Mouse (Mus musculus) T-helper 17 cell (primary cell): ENCODE data around the gene Coq7.

Experiments
- in situ Hi-C, 2 experiments: fragments of 300-600 bp; cut with MboI, MseI; formaldehyde crosslinking; loops; 1 replicate in 1 of 2; 2 replicates in 1 of 2; pipeline ENCODE4 v1.15.1; 2025; ENCODE audit warnings: high pct_unique_total_duplicates in 2 of 2

Coq7 gene

DNA sequence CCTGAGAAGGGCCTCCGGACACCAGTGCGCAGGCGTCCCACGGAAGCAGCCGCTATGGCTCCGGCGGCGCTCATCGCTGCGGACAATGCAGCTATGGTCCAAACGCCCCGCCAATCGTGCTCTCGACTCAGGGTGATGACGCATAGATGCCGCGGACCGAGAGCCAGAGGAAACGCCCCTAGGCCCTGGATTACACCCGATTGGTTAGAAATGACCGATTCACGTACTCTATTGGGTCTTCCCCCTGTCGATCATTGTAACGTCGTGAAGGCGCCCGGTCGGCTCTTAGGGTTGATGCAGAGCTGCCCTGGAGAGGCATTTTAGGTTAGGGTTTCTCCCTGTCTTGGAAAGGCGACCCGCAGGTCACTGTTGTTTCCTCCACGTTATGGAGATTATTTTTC, at the start of gene Coq7:
TSS of gene Coq7 (minus strand) at position 179 of the 401 bp plus-strand sequence.
- in situ Hi-C loops, result loop anchor here (10.0 kb wide), 2 partner anchors 322 to 1322 kb away; partner anchors contain the start of genes Iqck (in 1 of the 2) and Knop1 (in 1 of the 2)

- in situ Hi-C loops, result no loop called here
These were observed 46.8 kb upstream of the Coq7 start for GRCm38 (mm10) chr7:118579938-118580337.

- in situ Hi-C loops, result no loop called here
These were observed 45.1 kb upstream of the Coq7 start for GRCm38 (mm10) chr7:118578269-118578668.

DNA sequence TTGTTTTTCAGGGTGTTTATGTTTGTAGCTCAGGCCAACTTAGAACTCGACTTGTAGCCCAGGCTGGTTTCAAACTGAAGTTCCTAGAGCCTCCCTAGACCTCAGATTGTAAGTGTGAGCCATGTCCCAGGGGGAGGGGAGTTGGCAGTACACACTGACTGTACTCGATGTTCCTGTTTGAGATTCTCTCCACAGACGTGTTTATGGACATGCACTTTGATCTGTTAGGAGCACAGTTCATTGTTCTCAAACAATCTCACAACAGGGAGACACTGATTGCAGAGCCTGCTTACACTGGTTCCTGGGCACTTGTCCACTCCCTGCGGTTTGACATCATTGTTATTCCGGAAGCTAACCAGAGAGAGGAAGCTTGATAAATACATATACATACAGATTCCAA, 38.9 kb upstream of the Coq7 start:
- in situ Hi-C loops, result no loop called here

DNA sequence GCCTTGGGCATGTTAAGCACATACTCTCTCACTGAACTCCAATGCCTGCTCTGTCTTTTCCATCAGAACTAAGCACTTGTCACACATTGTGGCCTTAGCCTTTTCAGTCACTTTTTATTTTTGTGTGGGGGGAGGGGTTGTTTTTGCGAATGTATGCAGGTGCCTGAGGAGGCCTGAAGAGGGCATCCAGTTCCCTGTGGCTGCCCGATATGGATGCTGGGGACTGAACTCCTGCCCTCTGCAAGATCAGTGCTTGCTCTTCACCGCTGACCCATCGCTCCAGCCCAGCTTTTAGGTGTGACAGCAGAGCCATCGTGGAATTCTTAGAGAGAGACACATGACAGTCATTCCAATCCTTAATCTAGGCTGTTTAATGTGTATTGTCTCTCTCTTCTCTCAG, 38.2 kb upstream of the Coq7 start:
- in situ Hi-C loops, result no loop called here

- in situ Hi-C loops, result no loop called here
These were observed 36.0 kb upstream of the Coq7 start for GRCm38 (mm10) chr7:118569121-118569543.

DNA sequence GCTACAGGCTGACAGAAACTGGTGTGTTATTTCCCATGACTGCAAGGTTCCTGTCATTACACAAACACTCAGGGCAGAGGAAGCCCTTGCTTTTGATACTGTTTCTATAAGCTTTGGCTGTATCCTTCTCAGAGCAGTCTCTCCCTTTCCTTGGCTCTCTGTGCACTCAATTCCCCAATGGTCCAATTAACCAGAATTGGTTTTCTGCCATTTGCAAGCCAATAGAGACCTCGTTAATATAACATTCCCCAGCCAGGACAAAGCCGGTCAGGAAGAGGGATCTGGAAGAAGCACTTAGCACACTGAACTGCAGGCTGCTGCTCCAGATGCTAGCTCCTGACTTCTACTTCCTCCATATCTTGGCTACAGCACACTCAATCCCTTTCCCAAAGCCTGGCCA, 21.1 kb upstream of the Coq7 start:
- in situ Hi-C loops, result no loop called here

- in situ Hi-C loops, result no loop called here
These were observed 20.7 kb upstream of the Coq7 start for GRCm38 (mm10) chr7:118553881-118554280.

- in situ Hi-C loops, result no loop called here
These were observed 14.3 kb upstream of the Coq7 start for GRCm38 (mm10) chr7:118547451-118547850.

DNA sequence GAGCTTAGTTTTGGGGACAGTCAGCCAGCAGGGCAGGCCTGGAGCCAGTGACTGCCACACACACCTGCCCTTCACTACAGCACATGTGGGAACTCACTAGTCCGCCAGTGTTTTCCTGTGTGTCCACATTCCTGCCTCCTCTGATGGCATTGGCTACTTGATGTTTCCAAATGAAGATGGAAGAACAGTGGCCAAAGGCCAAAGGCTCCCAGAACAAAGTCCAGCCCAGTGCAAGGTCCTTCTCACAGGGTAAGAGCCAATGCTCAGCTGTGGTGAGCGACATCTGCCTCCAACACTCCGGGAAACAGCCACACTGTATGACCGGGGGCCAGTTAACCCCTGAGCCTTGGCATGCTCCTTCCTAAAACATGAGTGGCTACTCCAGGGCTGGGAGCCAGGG, 11.0 kb upstream of the Coq7 start:
- in situ Hi-C loops, result no loop called here

- in situ Hi-C loops, result loop anchor here (10.0 kb wide), 2 partner anchors 320 to 1320 kb away; partner anchors contain the start of genes Iqck (in 1 of the 2) and Knop1 (in 1 of the 2)
These were observed 1.9 kb upstream of the Coq7 start for GRCm38 (mm10) chr7:118535076-118535475.

DNA sequence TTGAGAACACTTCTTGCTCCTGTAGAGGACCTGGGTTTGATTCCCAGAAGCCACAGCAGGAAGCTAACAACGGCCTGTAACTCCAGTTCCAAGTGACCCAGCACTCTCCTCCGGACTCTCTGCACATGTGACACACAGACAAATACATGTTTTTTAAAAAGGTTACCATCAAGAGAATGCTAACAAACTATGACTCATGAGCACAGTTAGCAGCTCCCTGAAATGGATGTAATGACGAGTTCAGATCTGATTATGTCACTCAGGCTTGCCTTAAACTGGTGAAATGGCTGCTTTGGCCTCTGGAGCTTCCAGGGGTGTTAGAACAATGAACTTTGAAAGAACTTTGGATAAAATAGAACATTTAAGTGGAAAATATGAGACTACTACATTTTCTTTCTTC, 1.2 kb upstream of the Coq7 start:
- in situ Hi-C loops, result loop anchor here (10.0 kb wide), 2 partner anchors 320 to 1320 kb away; partner anchors contain the start of genes Iqck (in 1 of the 2) and Knop1 (in 1 of the 2)

DNA sequence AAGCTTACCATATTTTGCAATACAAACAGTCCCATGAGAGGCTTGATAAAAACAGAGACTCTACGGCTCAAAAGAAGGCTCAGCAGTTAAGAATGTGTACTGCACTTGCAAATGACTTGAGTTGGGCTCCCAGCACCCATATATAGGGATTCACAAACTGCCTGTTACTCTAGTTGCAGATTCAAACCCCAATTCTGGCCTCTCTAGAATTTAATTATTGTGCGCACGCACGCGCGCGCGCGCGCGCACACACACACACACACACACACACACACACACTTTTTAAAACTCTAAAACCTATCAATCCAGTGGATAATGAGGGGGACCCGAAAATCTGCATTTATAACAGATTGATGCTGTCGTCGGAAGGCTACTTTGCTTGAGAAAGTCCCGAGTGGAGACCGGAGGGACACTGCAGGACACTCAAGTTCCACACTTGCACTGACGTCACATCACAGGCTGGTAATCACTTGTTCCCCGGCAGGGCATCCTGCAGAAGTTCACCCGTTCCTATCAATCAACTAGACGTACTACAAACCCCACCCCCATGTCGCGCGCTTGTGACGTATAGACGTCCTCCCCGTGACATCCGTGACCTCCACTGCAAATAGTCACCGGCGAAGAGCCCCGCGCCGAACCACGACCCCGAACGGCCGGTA, 508 bp downstream of the Coq7 start:
- in situ Hi-C loops, result loop anchor here (10.0 kb wide), 2 partner anchors 322 to 1322 kb away; partner anchors contain the start of genes Iqck (in 1 of the 2) and Knop1 (in 1 of the 2)

DNA sequence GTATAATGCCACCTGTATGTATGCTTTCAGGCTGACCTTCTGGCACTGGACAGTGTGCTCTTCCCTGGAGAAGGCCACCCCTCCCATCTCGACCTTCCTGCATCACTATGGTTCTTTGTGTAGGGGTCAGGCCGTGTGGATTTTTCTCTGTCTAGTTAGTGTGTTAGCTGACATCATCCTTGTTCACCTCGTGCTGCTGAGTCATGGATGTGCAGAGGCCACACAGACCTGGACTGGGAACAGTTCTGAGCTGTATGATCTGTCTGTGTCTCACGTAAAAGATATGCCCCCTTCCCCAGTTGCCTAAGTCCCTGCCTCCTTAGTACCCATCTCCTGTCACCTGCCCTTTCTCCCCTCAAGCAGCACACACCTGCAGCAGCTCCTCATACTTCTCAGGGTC, 6.2 kb downstream of the Coq7 start:
- in situ Hi-C loops, result loop anchor here (10.0 kb wide), 1 partner anchor 222 kb away; no protein-coding TSS in a partner anchor

- in situ Hi-C loops, result loop anchor here (10.0 kb wide), 1 partner anchor 217 kb away; no protein-coding TSS in a partner anchor
These were observed 11.1 kb downstream of the Coq7 start for GRCm38 (mm10) chr7:118522077-118522476.

GRCm38 (mm10) chr7:118519661-118520060, 13.5 kb downstream of the Coq7 start:
- in situ Hi-C loops, result loop anchor here (10.0 kb wide), 2 partner anchors 75 to 215 kb away; partner anchors contain the start of gene Syt17 (in 1 of the 2)

GRCm38 (mm10) chr7:118518687-118519086, 14.5 kb downstream of the Coq7 start:
- in situ Hi-C loops, result loop anchor here in 1 of 2 experiments (10.0 kb wide), 1 partner anchor 74 kb away; the partner anchor contains the start of gene Syt17

GRCm38 (mm10) chr7:118517819-118518218, 15.3 kb downstream of the Coq7 start:
- in situ Hi-C loops, result loop anchor here in 1 of 2 experiments (10.0 kb wide), 1 partner anchor 73 kb away; the partner anchor contains the start of gene Syt17

DNA sequence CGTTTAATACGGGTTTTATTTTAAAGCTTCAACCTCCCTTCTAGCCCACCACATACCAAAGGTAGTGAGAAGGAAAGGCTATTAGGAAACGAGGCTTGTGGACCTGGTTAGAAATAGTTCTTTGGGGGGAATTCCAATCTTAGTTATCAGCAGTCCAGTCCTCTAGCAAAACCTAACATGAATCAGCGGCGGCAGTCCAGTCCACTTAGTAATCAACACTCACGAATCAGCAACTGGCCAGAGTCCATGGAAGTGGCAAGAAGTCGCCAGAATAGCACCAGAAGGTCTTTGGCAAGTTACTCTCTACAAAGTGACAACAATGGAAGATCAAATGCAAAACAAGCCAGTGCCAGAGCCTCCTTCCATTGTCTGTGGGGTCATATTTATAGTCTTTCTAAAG, 24.6 kb downstream of the Coq7 start:
- in situ Hi-C loops, result loop anchor here in 1 of 2 experiments (5.0 kb wide), 1 partner anchor 66 kb away; no protein-coding TSS in a partner anchor

GRCm38 (mm10) chr7:118503844-118504243, 29.3 kb downstream of the Coq7 start:
- in situ Hi-C loops, result no loop called here

DNA sequence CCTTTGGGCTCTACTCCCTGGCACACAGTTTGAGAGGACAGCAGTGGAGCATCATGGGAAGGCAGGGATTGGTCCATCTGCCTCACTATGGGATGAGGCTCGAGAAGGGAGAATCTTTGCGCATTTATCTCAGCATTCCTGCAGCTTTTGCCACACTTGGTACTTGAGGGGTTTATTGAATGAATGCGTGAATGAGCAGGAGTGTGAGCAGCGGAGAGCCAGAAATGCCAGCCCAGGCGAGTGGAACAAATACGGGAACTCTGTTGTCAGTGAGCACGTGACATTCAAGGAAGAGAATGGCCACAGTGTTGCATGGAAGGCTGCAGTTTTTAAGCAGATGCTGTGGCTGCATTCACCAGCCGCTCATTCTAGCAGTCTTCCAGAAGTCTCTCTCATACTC, 30.8 kb downstream of the Coq7 start:
- in situ Hi-C loops, result no loop called here

- in situ Hi-C loops, result no loop called here
These were observed 33.2 kb downstream of the Coq7 start for GRCm38 (mm10) chr7:118499784-118500435.
